Mouse (Mus musculus) liver, postnatal 0 days (tissue): ENCODE data around the gene Chrng.

Source experiments
- CTCF ChIP-seq: sonication (generic); IDR thresholded peaks from 2 replicates; pipeline ENCODE4 v1.5.1; 2016; ENCODE audit warnings: antibody characterized with exemption, low read depth
- EP300 ChIP-seq: IDR thresholded peaks from 2 replicates; pipeline ENCODE4 v1.6.1; 2016; ENCODE audit warnings: antibody characterized with exemption, low read depth, mild to moderate bottlenecking

DNA sequence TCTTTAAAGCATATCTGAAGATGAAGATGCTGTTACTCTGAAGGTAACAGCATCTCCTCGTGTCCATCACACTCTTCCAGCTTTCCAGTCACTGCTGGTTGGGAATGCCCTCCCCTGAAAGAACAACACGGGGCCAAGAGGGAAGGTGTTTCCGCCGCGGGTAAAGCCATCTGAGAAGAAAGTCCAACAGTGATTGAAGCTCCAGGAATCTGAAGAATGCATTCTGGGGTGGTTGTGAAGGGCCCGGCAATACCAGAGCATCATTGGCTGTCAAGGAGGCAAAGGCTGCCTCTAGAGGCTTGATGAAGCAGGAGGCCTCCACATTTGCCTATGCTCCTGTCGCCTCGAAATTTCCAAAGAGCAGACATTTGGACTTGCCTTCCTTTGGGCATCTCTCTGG lies 34.6 kb downstream of the Chrng start:
- no peak for TF ChIP-seq CTCF
- TF ChIP-seq EP300: no peak
